Mouse (Mus musculus) heart, postnatal 0 days (tissue): ENCODE measurements around the gene Mfsd4b5. TPM values are rescaled to one million over a fixed set of nuclear protein-coding genes. Genes with fewer than 3 reads are reported as not detected.

Experiments
- ATAC-seq: fragments of 200-750 bp; cut with Nextera tagmentation; 2 replicates; pipeline ENCODE4 v1.8.0; 2017; ENCODE audit warnings: low read depth, moderate number of reproducible peaks, moderate library complexity; ENCODE audit not compliant: insufficient read depth
- DNase-seq: peaks from one replicate; pipeline ENCODE4 v3.0.0-alpha.2; 2016; ENCODE audit warnings: low spot score
- H3K27ac ChIP-seq: fragments of 300-500 bp; sonication (generic); 2 replicates; pipeline ENCODE4 v1.5.1; 2014; ENCODE audit warnings: low read depth, mild to moderate bottlenecking
- H3K27me3 ChIP-seq: fragments of 300-500 bp; sonication (generic); 2 replicates; pipeline ENCODE4 v1.6.1; 2014; ENCODE audit warnings: low read length, mixed read lengths; ENCODE audit not compliant: control insufficient read depth, insufficient read depth
- H3K36me3 ChIP-seq: fragments of 300-500 bp; sonication (generic); replicated peaks from 2 replicates; pipeline ENCODE4 v1.6.1; 2014; ENCODE audit warnings: low read length, mixed read lengths; ENCODE audit not compliant: control insufficient read depth, insufficient read depth
- H3K4me1 ChIP-seq: fragments of 300-500 bp; sonication (generic); 2 replicates; pipeline ENCODE4 v1.6.1; 2014; ENCODE audit warnings: antibody characterized with exemption; ENCODE audit not compliant: control insufficient read depth, insufficient read depth
- H3K4me2 ChIP-seq: fragments of 300-500 bp; sonication (generic); 2 replicates; pipeline ENCODE4 v1.6.1; 2014; ENCODE audit warnings: low read depth, mild to moderate bottlenecking, low read length, moderate library complexity
- H3K4me3 ChIP-seq: fragments of 300-500 bp; sonication (generic); 2 replicates; pipeline ENCODE4 v1.5.1; 2014; ENCODE audit warnings: low read depth, low read length
- H3K9ac ChIP-seq: fragments of 300-500 bp; sonication (generic); replicated peaks from 2 replicates; pipeline ENCODE4 v1.6.1; 2014; ENCODE audit warnings: low read depth, low read length, mixed read lengths
- H3K9me3 ChIP-seq: fragments of 300-500 bp; sonication (generic); replicated peaks from 2 replicates; pipeline ENCODE4 v1.6.1; 2016; ENCODE audit warnings: low read length; ENCODE audit not compliant: control insufficient read depth
- CTCF ChIP-seq: IDR thresholded peaks from 2 replicates; pipeline ENCODE4 v1.5.1; 2016; ENCODE audit warnings: antibody characterized with exemption, control low read depth, low read depth
- EP300 ChIP-seq: IDR thresholded peaks from 2 replicates; pipeline ENCODE4 v1.6.1; 2016; ENCODE audit warnings: antibody characterized with exemption, low read depth
- WGBS: fragments of 180-500 bp; shearing (Covaris S2); extraction: QIAGEN DNeasy Blood & Tissue Kit; methylation state at CpG from one replicate; pipeline ENCODE4 v1.1.7; 2014; 5-methylcytosine and 5-hydroxymethylcytosine counted together
- polyA plus RNA-seq: library from polyadenylated mRNA; unstranded; fragments of >200 nt; fragmentation: Nextera tagmentation; extraction: Ambion mirVana; gene quantifications from 2 replicates; pipeline ENCODE4 v1.2.1, GENCODE M21; 2015
- total RNA-seq: library from RNA; depleted of rRNA; stranded (reverse); fragments of >200 nt; gene quantifications from 2 replicates; pipeline ENCODE4 v1.2.3, GENCODE M21; 2014; ENCODE audit warnings: low replicate concordance; rRNA removed

Mfsd4b5 gene
- total and polyA plus RNA-seq, 2 experiments from 2014 or later = 0.14 TPM; not detected in 1

DNA sequence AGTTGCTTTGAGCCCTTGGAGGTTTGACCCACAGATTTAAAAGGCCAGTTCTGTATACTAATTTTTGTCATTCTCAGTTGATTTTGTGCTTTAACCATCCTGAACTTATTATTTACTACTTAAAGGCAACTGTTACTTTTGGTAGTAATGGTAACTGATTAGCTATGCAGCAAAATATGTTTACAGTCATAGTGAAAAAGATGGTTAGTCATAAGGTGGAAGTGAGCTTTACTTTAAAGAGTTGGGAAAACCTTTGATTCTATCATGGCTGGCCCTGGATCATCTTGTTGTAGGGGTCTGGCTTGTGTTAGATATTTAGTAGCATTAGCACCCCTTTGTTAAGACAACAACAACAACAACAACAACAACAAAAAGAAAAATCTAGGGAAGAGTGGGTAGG lies 73.8 kb downstream of the Mfsd4b5 start:
- H3K27me3 ChIP-seq = no peaks in the 10 kb centered on the region
- no peak for DNase-seq
- no peak for ATAC-seq
- H3K27ac ChIP-seq = no peak overlapping the region
- no peak overlapping the region for H3K4me3 ChIP-seq
- H3K9ac ChIP-seq = no peak overlapping the region
- H3K4me2 ChIP-seq = no peak overlapping the region
- H3K4me1 ChIP-seq = no peaks in the 10 kb centered on the region
- no peak for TF ChIP-seq EP300
- H3K36me3 ChIP-seq = no peaks in the 10 kb centered on the region
- no peaks in the 10 kb centered on the region for H3K9me3 ChIP-seq

DNA sequence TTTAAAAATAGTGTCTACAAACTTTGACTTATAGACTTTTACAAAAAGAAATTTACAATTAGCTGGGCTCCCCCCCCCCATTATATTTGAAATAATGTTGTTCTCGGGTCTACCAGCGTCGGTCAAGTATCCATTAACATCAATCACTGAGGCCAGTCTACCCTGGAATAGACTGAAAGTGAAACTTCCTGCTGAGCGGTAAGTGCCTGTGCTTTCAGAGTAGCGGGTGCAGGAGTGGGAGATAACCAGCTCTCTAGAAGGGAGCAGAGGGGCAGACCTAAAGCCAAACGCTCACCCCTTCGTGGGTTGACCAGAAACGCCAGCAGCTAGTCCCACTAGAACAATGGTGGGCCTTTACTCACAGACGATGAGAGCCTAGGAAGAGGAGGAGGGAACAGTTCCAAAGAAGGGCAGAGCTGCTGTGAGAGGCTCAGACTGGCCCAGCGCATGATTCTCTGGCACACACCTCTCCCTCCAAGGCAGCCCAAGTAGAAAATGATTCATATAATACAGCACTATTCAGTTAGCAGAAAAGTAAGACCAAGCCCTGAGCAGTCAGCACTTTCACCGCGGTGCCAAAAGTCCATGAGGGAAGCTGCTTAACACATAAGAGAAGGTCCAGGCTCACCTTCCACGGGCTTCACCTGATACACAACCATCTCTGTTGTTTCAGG lies 77.5 kb downstream of the Mfsd4b5 start:
- Histone ChIP-seq H3K36me3 (no peaks in the 10 kb centered on the region), H3K9ac (0 out of 2 replicates have a peak overlapping the region, but pooled peaks have one; percentile 2), H3K27ac (no peak overlapping the region), H3K4me2 (peak overlapping the region; percentile 46), H3K4me1 (no peaks in the 10 kb centered on the region), H3K4me3 (peak overlapping the region; percentile 23), H3K9me3 (no peaks in the 10 kb centered on the region), H3K27me3 (no peaks in the 10 kb centered on the region)
- DNase-seq (no peak), ATAC-seq (no peak)
- TF ChIP-seq EP300 (no peak), CTCF (no peak)
- WGBS = 50% methylated on average over 13 of the region's 13 CpGs

Other genes with a start within 250 kb of the Mfsd4b5 start
- 2.8 and 3.2 TPM in 2 replicates for gene Mfsd4b4, start 87.4 kb downstream of the Mfsd4b5 start, total RNA-seq
- gene Mfsd4b4, start 87.4 kb downstream of the Mfsd4b5 start, polyA plus RNA-seq = 2.9 and 3.0 TPM in 2 replicates
- not detected in 2 replicates for gene Mfsd4b2, start 59.7 kb downstream of the Mfsd4b5 start, total RNA-seq
- not detected in 2 replicates for gene Mfsd4b2, start 59.7 kb downstream of the Mfsd4b5 start, polyA plus RNA-seq
- gene Mfsd4b3, start 26.5 kb downstream of the Mfsd4b5 start, total RNA-seq = 1.1 and 4.3 TPM in 2 replicates
- 1.5 and 2.2 TPM in 2 replicates for gene Mfsd4b3, start 26.5 kb downstream of the Mfsd4b5 start, polyA plus RNA-seq
- gene Mfsd4b1, start 38.6 kb upstream of the Mfsd4b5 start, total RNA-seq = 0.97 and 3.8 TPM in 2 replicates
- gene Mfsd4b1, start 38.6 kb upstream of the Mfsd4b5 start, polyA plus RNA-seq = 2.3 and 2.4 TPM in 2 replicates
- 14.2 and 15.6 TPM in 2 replicates for gene Slc16a10, start 155.6 kb upstream of the Mfsd4b5 start, total RNA-seq
- gene Slc16a10, start 155.6 kb upstream of the Mfsd4b5 start, polyA plus RNA-seq = 11.6 and 12.4 TPM in 2 replicates